Mouse (Mus musculus) C3H10T1/2 (cell line): ENCODE data around the gene Vmn1r124. TPM values are rescaled to one million over a fixed set of nuclear protein-coding genes. Genes with fewer than 3 reads are reported as not detected.

Source experiments
- polyA plus RNA-seq, 2 experiments: library from polyadenylated mRNA; unstranded; fragments of >200 nt; fragmentation: generic; extraction: Trizol; gene quantifications; one replicate each; pipeline ENCODE4 v1.2.1; 2012; ENCODE audit warnings: missing spikeins in 2 of 2

Gene Vmn1r124
- not detected for polyA plus RNA-seq

DNA sequence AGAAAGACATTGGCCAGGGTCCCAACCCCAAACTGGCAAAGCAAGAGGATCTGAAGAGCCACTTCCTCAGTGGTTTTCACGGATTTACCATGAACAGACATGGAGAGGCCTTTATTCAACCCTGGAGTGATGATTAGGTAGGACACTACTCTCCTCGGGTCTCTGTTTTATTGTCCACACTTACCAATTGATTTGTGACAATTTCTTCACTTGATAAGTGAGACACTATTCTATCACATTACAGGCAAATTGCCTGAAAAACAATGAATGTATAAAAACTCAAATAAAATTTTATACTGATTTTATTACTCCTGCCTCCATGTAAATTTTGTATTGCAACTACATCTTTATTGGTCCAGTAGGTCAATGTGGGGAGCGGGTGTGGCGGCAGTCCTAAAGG, at the start of gene Vmn1r124:
TSS of gene Vmn1r124 (minus strand) at position 101 of the 400 bp plus-strand sequence.

DNA sequence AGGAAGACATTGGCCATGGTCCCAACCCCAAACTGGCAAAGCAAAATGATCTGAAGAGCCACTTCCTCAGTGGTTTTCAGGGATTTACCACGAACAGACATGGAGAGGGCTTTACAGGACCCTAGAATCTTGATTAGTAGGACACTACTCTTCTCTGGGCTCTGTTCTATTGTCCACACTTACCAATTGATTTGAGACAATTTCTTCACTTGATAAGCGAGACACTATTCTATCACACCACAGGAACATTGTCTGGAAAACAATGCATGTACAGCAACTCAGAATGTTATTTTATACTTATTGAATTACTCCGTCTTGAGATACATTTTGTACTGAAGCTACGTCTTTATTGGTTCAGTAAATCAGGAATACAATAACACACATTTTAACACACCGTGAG, 41.0 kb upstream of the Vmn1r124 start, which contains the start of gene Vmn1r126:
TSS of gene Vmn1r126 (minus strand) at position 101 of the 400 bp plus-strand sequence.

GRCm38 (mm10) chr7:21271879-21272278, 11.5 kb upstream of the Vmn1r124 start, which contains the start of gene Vmn1r125:
TSS of gene Vmn1r125 (plus strand) at chr7:21272179.

Other genes starting within 250 kb of the Vmn1r124 start
- not detected for gene Vmn1r119, start 248.2 kb downstream of the Vmn1r124 start, polyA plus RNA-seq
- gene Vmn1r120, start 206.8 kb downstream of the Vmn1r124 start, polyA plus RNA-seq: not detected
- not detected for gene Vmn1r121, start 162.1 kb downstream of the Vmn1r124 start, polyA plus RNA-seq
- gene Vmn1r122, start 126.5 kb downstream of the Vmn1r124 start, polyA plus RNA-seq: not detected
- gene Vmn1r123, start 98.4 kb downstream of the Vmn1r124 start, polyA plus RNA-seq: not detected
- gene Gm5157, start 70.2 kb downstream of the Vmn1r124 start, polyA plus RNA-seq: not detected
- not detected for gene Vmn1r125, start 11.6 kb upstream of the Vmn1r124 start, polyA plus RNA-seq
- gene Vmn1r126, start 40.9 kb upstream of the Vmn1r124 start, polyA plus RNA-seq: not detected
- gene Vmn1r127, start 59.2 kb upstream of the Vmn1r124 start, polyA plus RNA-seq: not detected
- gene Vmn1r128, start 88.8 kb upstream of the Vmn1r124 start, polyA plus RNA-seq: not detected
- not detected for gene Vmn1r129, start 100.7 kb upstream of the Vmn1r124 start, polyA plus RNA-seq
- gene Gm6882, start 172.1 kb upstream of the Vmn1r124 start, polyA plus RNA-seq: not detected